Mouse (Mus musculus) kidney, adult 2 months (tissue): ENCODE measurements around the gene Zfp526. TPM values are rescaled to one million over a fixed set of nuclear protein-coding genes. Genes with fewer than 3 reads are reported as not detected.

Experiments used
- DNase-seq: peaks from one replicate; pipeline ENCODE4 v3.0.0; 2021
- H3K27ac ChIP-seq: fragments of 200-500 bp; 2 replicates; pipeline ENCODE4 v1.5.1; 2012; ENCODE audit warnings: low read depth, low read length, control low read depth, inconsistent platforms; ENCODE audit not compliant: insufficient read depth
- H3K27me3 ChIP-seq: fragments of 200-500 bp; replicated peaks from 2 replicates; pipeline ENCODE4 v1.6.1; 2012; ENCODE audit warnings: mild to moderate bottlenecking, moderate library complexity, low read length, inconsistent platforms; ENCODE audit not compliant: control insufficient read depth, insufficient read depth
- H3K36me3 ChIP-seq: fragments of 200-500 bp; 2 replicates; pipeline ENCODE4 v1.6.1; 2012; ENCODE audit warnings: mild to moderate bottlenecking, moderate library complexity, low read length, inconsistent platforms; ENCODE audit not compliant: control insufficient read depth, insufficient read depth
- H3K4me1 ChIP-seq: fragments of 200-500 bp; 2 replicates; pipeline ENCODE4 v1.6.1; 2011; ENCODE audit warnings: low read length; ENCODE audit not compliant: control insufficient read depth, insufficient read depth
- H3K4me3 ChIP-seq: fragments of 200-500 bp; 2 replicates; pipeline ENCODE4 v1.5.1; 2011; ENCODE audit warnings: mild to moderate bottlenecking, low read depth, low read length, control low read depth; ENCODE audit not compliant: insufficient read depth
- CTCF ChIP-seq: fragments of 200-500 bp; conservative IDR thresholded peaks from 2 replicates; pipeline ENCODE4 v1.5.1; 2011; ENCODE audit warnings: low read depth, mild to moderate bottlenecking, control low read depth, low read length, moderate library complexity, mixed read lengths; ENCODE audit not compliant: insufficient read depth, insufficient read length
- POLR2A ChIP-seq: fragments of 200-500 bp; IDR thresholded peaks from one replicate; pipeline ENCODE4 v1.6.1; 2011; ENCODE audit warnings: low read depth, low read length, control low read depth
- WGBS: fragments of 180-500 bp; shearing (Covaris S2); methylation state at CpG from one replicate; pipeline ENCODE4 v1.1.7; 2018; 5-methylcytosine and 5-hydroxymethylcytosine counted together
- polyA plus RNA-seq: library from polyadenylated mRNA; depleted of rRNA; stranded (reverse); fragments of >200 nt; gene quantifications from 2 replicates; pipeline ENCODE4 v1.2.3, GENCODE M21; 2012

The Zfp526 gene
- polyA plus RNA-seq, 1 experiment: 8.9 TPM

DNA sequence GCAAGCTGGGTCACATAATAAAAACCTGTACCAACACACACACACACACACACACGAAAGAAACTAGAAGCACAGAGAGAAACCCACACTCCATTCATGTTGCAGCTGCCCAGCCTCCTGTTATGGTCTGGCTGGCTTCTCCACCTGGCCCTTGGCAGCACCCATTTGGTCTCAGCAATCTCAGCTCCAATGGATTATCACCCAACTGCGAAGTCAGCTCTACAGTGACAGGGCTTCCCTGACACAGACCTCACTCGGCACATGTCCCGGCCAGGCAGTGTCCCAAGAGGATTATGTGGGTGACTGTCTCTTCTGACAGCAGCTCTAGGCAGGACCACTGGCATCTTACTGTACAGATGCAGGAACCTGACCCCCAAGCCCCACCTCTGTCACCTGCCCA lies 10.7 kb upstream of the Zfp526 start:
- WGBS: 84% methylated on average over 4 of the region's 4 CpGs

GRCm38 (mm10) chr7:25213099-25213498 lies 8.1 kb upstream of the Zfp526 start:
- 42% methylated on average over 3 of the region's 3 CpGs for WGBS
- no peak for TF ChIP-seq POLR2A
- no peak for TF ChIP-seq CTCF
- Histone ChIP-seq H3K4me3 (no peak overlapping the region), H3K4me1 (no peaks in the 10 kb centered on the region; the same call in 1 of the 2 replicates), H3K27ac (no peak overlapping the region), H3K27me3 (no peaks in the 10 kb centered on the region), H3K36me3 (peaks cover 5% of the 10 kb centered on the region)
- DNase-seq: no peak

More for the DNA sequence above, 10.7 kb upstream of the Zfp526 start:
- no peaks in the 10 kb centered on the region for H3K4me1 ChIP-seq
- no peak overlapping the region for H3K4me3 ChIP-seq
- no peak overlapping the region for H3K27ac ChIP-seq
- TF ChIP-seq POLR2A: no peak
- no peak for TF ChIP-seq CTCF
- DNase-seq: no peak
- peaks cover 5% of the 10 kb centered on the region for H3K36me3 ChIP-seq
- no peaks in the 10 kb centered on the region for H3K27me3 ChIP-seq

GRCm38 (mm10) chr7:25214172-25214571 lies 7.1 kb upstream of the Zfp526 start:
- Histone ChIP-seq H3K4me3 (no peak overlapping the region), H3K27ac (no peak overlapping the region), H3K4me1 (peaks cover 4% of the 10 kb centered on the region; the same call in 1 of the 2 replicates), H3K27me3 (no peaks in the 10 kb centered on the region), H3K36me3 (peaks cover 5% of the 10 kb centered on the region)
- 97% methylated on average over 2 of the region's 2 CpGs for WGBS
- DNase-seq: no peak
- no peak for TF ChIP-seq CTCF
- TF ChIP-seq POLR2A: no peak

GRCm38 (mm10) chr7:25217653-25218395 lies 3.4 kb upstream of the Zfp526 start:
- no peak for TF ChIP-seq POLR2A
- no peak for TF ChIP-seq CTCF
- H3K27me3 ChIP-seq: no peaks in the 10 kb centered on the region
- no peak overlapping the region for H3K27ac ChIP-seq
- 56% methylated on average over 12 of the region's 12 CpGs for WGBS
- no peak overlapping the region for H3K4me3 ChIP-seq
- DNase-seq: peak; percentile 73
- H3K4me1 ChIP-seq: peaks cover 13% of the 10 kb centered on the region
- peaks cover 2% of the 10 kb centered on the region; the same call in 1 of the 2 replicates for H3K36me3 ChIP-seq

GRCm38 (mm10) chr7:25218705-25219415 lies 2.4 kb upstream of the Zfp526 start:
- no peak for TF ChIP-seq POLR2A
- 0 out of 2 replicates have a peak, but pooled peaks have one; percentile 7 for TF ChIP-seq CTCF

GRCm38 (mm10) chr7:25219416-25219750 lies 1.8 kb upstream of the Zfp526 start:
- no peaks in the 10 kb centered on the region for H3K36me3 ChIP-seq
- H3K4me3 ChIP-seq: peak overlapping the region; percentile 86
- no peaks in the 10 kb centered on the region for H3K27me3 ChIP-seq
- H3K4me1 ChIP-seq: peaks cover 13% of the 10 kb centered on the region
- peak overlapping the region; percentile 69 for H3K27ac ChIP-seq
- whole genome bisulfite sequencing: 1% methylated on average over 16 of the region's 16 CpGs
- DNase-seq: no peak
- TF ChIP-seq POLR2A: no peak
- TF ChIP-seq CTCF: no peak

More at GRCm38 (mm10) chr7:25218705-25219415, 2.4 kb upstream of the Zfp526 start:
- no peaks in the 10 kb centered on the region for H3K36me3 ChIP-seq
- H3K27ac ChIP-seq: peak overlapping the region; percentile 69
- peaks cover 13% of the 10 kb centered on the region for H3K4me1 ChIP-seq
- H3K27me3 ChIP-seq: no peaks in the 10 kb centered on the region
- 3% methylated on average over 53 of the region's 53 CpGs for WGBS
- peak overlapping the region; percentile 86 for H3K4me3 ChIP-seq
- DNase-seq: peak; percentile 51

DNA sequence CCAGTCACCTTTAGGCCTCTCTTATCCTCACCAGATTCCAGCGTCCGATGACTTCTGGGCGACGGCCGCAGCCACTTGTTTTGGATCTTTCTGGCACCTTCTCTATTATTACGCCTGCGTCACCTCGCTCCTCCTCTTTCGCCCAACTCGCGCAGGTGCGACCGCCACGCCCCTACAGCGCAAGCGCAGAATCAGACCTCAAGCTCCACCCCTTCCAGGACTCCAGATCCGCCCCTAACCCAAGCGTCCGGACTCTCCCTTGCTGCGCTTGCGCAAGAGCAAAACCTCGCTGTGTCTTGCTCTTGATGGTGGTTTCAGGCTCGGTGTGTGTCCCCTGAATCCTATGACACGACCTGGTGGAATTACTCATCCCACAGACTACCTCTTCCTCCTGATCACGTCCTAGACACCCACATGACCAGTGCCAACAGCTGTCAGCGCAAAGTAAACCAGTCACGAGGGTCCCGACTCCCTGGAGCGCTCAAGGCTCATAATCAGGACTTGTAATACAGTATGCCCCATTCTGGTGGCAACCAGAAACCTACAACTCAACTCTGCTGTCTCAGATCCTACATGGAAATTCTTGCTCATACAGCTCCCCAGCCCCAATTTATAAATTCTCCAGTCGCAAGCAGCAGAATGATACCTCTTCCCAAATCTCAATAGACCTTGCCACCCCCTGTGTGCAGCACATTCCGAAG lies 1.3 kb upstream of the Zfp526 start:
- Histone ChIP-seq H3K4me3 (peak overlapping the region; percentile 86), H3K4me1 (peaks cover 13% of the 10 kb centered on the region), H3K27me3 (no peaks in the 10 kb centered on the region), H3K27ac (peak overlapping the region; percentile 69), H3K36me3 (no peaks in the 10 kb centered on the region)
- DNase-seq: peak; percentile 99
- no peak for TF ChIP-seq CTCF
- peak; percentile 86 for TF ChIP-seq POLR2A
- whole genome bisulfite sequencing: 2% methylated on average over 31 of the region's 31 CpGs
